8 mouse cellular contexts compared by ENCODE assay signal in the genomic region with DNA sequence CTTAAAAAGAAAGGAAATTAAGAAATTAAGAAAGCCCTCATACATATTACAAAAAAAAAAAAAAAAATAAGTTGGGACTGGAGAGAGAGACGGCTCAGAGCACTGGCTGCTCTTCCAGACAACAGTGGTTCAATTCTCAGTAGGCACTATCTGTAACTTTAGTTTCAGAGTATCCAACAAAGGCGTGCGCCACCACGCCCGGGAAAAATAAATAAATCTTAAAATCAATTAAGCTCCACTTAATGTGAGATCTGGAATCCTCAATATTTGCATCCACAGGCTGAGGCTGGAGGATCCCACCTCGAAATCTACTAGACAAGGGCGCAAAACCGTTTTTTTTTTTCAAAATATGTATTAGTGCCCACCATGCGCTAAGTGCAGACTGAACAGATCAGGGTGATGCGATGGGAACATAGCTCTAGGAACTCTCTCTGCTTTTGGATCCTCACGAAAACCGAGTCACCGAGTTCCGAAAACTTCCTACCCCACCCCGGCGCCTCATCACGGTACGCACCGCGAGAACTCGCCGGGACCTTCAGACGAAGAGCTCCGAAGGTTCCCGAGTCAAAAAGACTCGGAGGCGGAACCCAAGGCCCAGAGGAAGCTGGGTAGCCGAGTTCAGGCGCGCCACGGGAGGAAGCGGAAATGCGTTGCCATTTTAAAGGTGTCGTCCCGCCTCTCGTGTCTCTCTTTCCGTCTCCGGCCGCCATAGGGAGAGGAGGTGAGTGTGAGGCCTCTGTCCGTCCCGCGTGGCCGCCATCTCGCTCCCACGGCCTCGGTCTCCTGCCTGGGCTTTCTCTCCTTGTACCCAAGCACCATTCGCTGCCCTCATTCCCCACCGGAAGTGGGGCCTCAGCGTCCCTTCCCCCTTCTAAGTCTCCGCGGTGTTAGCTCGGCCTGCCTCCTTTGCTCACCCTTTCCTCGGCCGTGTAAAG. TPM values are rescaled to one million over a fixed set of nuclear protein-coding genes. Genes with fewer than 3 reads are reported as not detected.
A peak's percentile ranks its signal among the peaks of the same experiment; 100 is the strongest.
DNase-seq lines count a peak whose midpoint lies in the region; ATAC-seq and TF ChIP-seq lines count a peak whose summit lies in the region.

A gene (plus strand): TSS at position 597 of the 935 bp plus-strand sequence.

- TF ChIP-seq EP300 in MEL (IDR thresholded peaks at IDR 0.05; ENCODE audit: low read depth in 1 of 2, low read length in 2 of 2): no peak

- H3K9ac ChIP-seq in MEL (ENCODE audit: control insufficient read depth, low read depth, low read length, poor library complexity, severe bottlenecking): peak within 1 kb of the TSS; percentile 93
- H3K9ac ChIP-seq in lung, embryonic 16.5 days (ENCODE audit: low read length): peak within 1 kb of the TSS; percentile 95

- ATAC-seq in hematopoietic stem cell, adult 5-6 weeks (replicated peaks in 1 of 2; ENCODE audit: insufficient read depth in 1 of 2, low FRiP score in 2 of 2, low TSS enrichment in 1 of 2, low read depth in 1 of 2, poor library complexity in 2 of 2, severe bottlenecking in 2 of 2): peak; percentile 89
- peak; percentile 91 for ATAC-seq in lung, embryonic 16.5 days (ENCODE audit: low read depth)

- under 1% methylated on average over 54 of the region's 54 CpGs for WGBS in cerebellum, adult 2 months
- WGBS in lung, embryonic 16.5 days: under 1% methylated on average over 54 of the region's 54 CpGs

- H3K27ac ChIP-seq in MEL (ENCODE audit: control insufficient read depth, low read depth, low read length): peak within 1 kb of the TSS; percentile 93
- H3K27ac ChIP-seq in cerebellum, adult 2 months (ENCODE audit: insufficient read depth, low read length): peak within 1 kb of the TSS; percentile 62; the same call in 1 of the 2 replicates
- peak within 1 kb of the TSS; percentile 96 for H3K27ac ChIP-seq in lung, embryonic 16.5 days (ENCODE audit: low read length)

- no peaks in the 10 kb centered on the region for H3K27me3 ChIP-seq in MEL (ENCODE audit: control insufficient read depth in 1 of 2, insufficient read depth in 2 of 2, low read length in 2 of 2)
- H3K27me3 ChIP-seq in cerebellum, adult 2 months (ENCODE audit: control insufficient read depth, insufficient read depth, low read length): no peaks in the 10 kb centered on the region
- no peaks in the 10 kb centered on the region for H3K27me3 ChIP-seq in lung, embryonic 16.5 days (ENCODE audit: control insufficient read depth, insufficient read depth, low read depth, low read length)

- H3K4me2 ChIP-seq in lung, embryonic 16.5 days (ENCODE audit: low read depth, low read length): peak within 1 kb of the TSS; percentile 66

- TF ChIP-seq RAD21 in MEL (IDR thresholded peaks at IDR 0.05; ENCODE audit: low read depth, low read length): no peak

- H3K79me2 ChIP-seq in MEL (ENCODE audit: control insufficient read depth, insufficient read depth, low read length, poor library complexity): peaks cover 37% of the 10 kb centered on the region

- peak; percentile 82 to 98 for TF ChIP-seq POLR2A in MEL (IDR thresholded peaks at IDR 0.05; ENCODE audit: control insufficient read depth in 1 of 2, insufficient read depth in 1 of 2, low read depth in 1 of 2, low read length in 2 of 2, poor library complexity in 1 of 2)
- TF ChIP-seq POLR2A in cerebellum, adult 2 months (IDR thresholded peaks at IDR 0.05; ENCODE audit: borderline replicate concordance, insufficient read depth, low read length): peak; percentile 93

- peaks cover under 1 to 19% of the 10 kb centered on the region in 2 experiments; a peak in 3 of 4 replicates for H3K4me1 ChIP-seq in MEL (ENCODE audit: control insufficient read depth in 1 of 2, insufficient read depth in 2 of 2, low read length in 2 of 2)
- peaks cover 3% of the 10 kb centered on the region; the same call in 1 of the 2 replicates for H3K4me1 ChIP-seq in cerebellum, adult 2 months (ENCODE audit: control insufficient read depth, insufficient read depth, low read length)
- H3K4me1 ChIP-seq in lung, embryonic 16.5 days (replicated peaks; ENCODE audit: control insufficient read depth, insufficient read depth, low read length): peaks cover 7% of the 10 kb centered on the region

- no peak for TF ChIP-seq CTCF in MEL (IDR thresholded peaks at IDR 0.05 in 2 of 3, conservative IDR thresholded peaks at IDR 0.05 in 1 of 3; ENCODE audit: control insufficient read depth in 1 of 3, insufficient read depth in 1 of 3, low read depth in 2 of 3, low read length in 3 of 3, poor library complexity in 1 of 3, severe bottlenecking in 1 of 3)
- TF ChIP-seq CTCF in cerebellum, adult 2 months (IDR thresholded peaks at IDR 0.05; ENCODE audit: borderline replicate concordance, insufficient read depth, low read depth, low read length): no peak

- H3K9me3 ChIP-seq in MEL (replicated peaks; ENCODE audit: insufficient read depth, low read length): no peaks in the 10 kb centered on the region
- no peaks in the 10 kb centered on the region for H3K9me3 ChIP-seq in lung, embryonic 16.5 days (ENCODE audit: control insufficient read depth, low read length)

- peak within 1 kb of the TSS; percentile 86 to 96 for H3K4me3 ChIP-seq in MEL (ENCODE audit: control insufficient read depth in 1 of 2, insufficient read depth in 1 of 2, low read depth in 2 of 2, low read length in 2 of 2)
- H3K4me3 ChIP-seq in cerebellum, adult 2 months (replicated peaks; ENCODE audit: insufficient read depth, low read depth, low read length): peak within 1 kb of the TSS; percentile 99
- H3K4me3 ChIP-seq in lung, embryonic 16.5 days (ENCODE audit: low read length): peak within 1 kb of the TSS; percentile 82

- H3K36me3 ChIP-seq in MEL (ENCODE audit: control insufficient read depth in 1 of 2, insufficient read depth in 2 of 2, low read length in 2 of 2): peaks cover 9 to 14% of the 10 kb centered on the region in 2 experiments
- peaks cover 25% of the 10 kb centered on the region for H3K36me3 ChIP-seq in lung, embryonic 16.5 days (ENCODE audit: control insufficient read depth, insufficient read depth, low read length)

- peak; percentile 97 for DNase-seq in MEL (ENCODE audit: low read depth, low spot score)
- DNase-seq in cerebellum, adult 2 months: peak; percentile 95 to 96
- peak; percentile 98 for DNase-seq in forelimb bud, embryonic 11.5 days (ENCODE audit: low read depth, low spot score)
- DNase-seq in layer of hippocampus, adult 9-10 months (ENCODE audit: low spot score): peak; percentile 84
- peak; percentile 90 for DNase-seq in ovary, postnatal 10 days (ENCODE audit: low spot score)
- peak; percentile 91 to 92 for DNase-seq in thymus, postnatal 10 days (ENCODE audit: low spot score in 2 of 2)

TF ChIP-seq in MEL, 35 proteins besides CTCF, POLR2A, EP300 and RAD21 (continues in another document):
- TF ChIP-seq MXI1 (IDR thresholded peaks at IDR 0.05; ENCODE audit: low read depth, low read length): peak; percentile 51; the same call in 1 of the 2 replicates
- no peak for TF ChIP-seq TAL1 (IDR thresholded peaks at IDR 0.05; ENCODE audit: low read length)
- TF ChIP-seq ETS1 (IDR thresholded peaks at IDR 0.05; ENCODE audit: low read depth, low read length): peak; percentile 23; the same call in 1 of the 2 replicates
- TF ChIP-seq CHD1 (IDR thresholded peaks at IDR 0.05; ENCODE audit: low read depth, low read length): peak; percentile 81; the same call in 1 of the 2 replicates
- peak; percentile 89; the same call in 1 of the 2 replicates for TF ChIP-seq POLR2AphosphoS5 (IDR thresholded peaks at IDR 0.05; ENCODE audit: borderline replicate concordance, low read depth, low read length)
- TF ChIP-seq GABPA (IDR thresholded peaks at IDR 0.05; ENCODE audit: low read depth, low read length): no peak
- TF ChIP-seq TBP (IDR thresholded peaks at IDR 0.05; ENCODE audit: low read depth, low read length): peak; percentile 98
- peak; percentile 86 for TF ChIP-seq ELF1 (IDR thresholded peaks at IDR 0.05; ENCODE audit: low read depth, low read length)
- peak; percentile 35; the same call in 1 of the 2 replicates for TF ChIP-seq MEF2A (IDR thresholded peaks at IDR 0.05; ENCODE audit: extremely low read depth, insufficient replicate concordance, low read depth, low read length, poor library complexity, severe bottlenecking)
- peak; percentile 82 for TF ChIP-seq KAT2A (conservative IDR thresholded peaks at IDR 0.05; ENCODE audit: low read depth, low read length)
- peak; percentile 29; the same call in 1 of the 2 replicates for TF ChIP-seq USF1 (IDR thresholded peaks at IDR 0.05; ENCODE audit: low read depth, low read length)
- TF ChIP-seq SIN3A (IDR thresholded peaks at IDR 0.05; ENCODE audit: low read length): peak; percentile 76
- TF ChIP-seq MAZ (IDR thresholded peaks at IDR 0.05; ENCODE audit: low read depth, low read length): no peak; the same call in 1 of the 2 replicates
- peak; percentile 98 for TF ChIP-seq NELFE (IDR thresholded peaks at IDR 0.05; ENCODE audit: low read depth, low read length)
- TF ChIP-seq ZC3H11A (IDR thresholded peaks at IDR 0.05; ENCODE audit: low read depth, low read length): no peak
- peak; percentile 47; the same call in 1 of the 2 replicates for TF ChIP-seq ZNF384 (IDR thresholded peaks at IDR 0.05; ENCODE audit: low read depth, low read length)
- TF ChIP-seq ZMIZ1 (IDR thresholded peaks at IDR 0.05; ENCODE audit: low read depth, low read length): peak; percentile 89
- TF ChIP-seq GATA1 (IDR thresholded peaks at IDR 0.05; ENCODE audit: low read depth, low read length): no peak
- peak; percentile 97 for TF ChIP-seq POLR2AphosphoS2 (IDR thresholded peaks at IDR 0.05; ENCODE audit: low read length)
- peak; percentile 91 for TF ChIP-seq MAX (IDR thresholded peaks at IDR 0.05; ENCODE audit: low read length)
- no peak for TF ChIP-seq ZKSCAN1 (IDR thresholded peaks at IDR 0.05; ENCODE audit: low read depth, low read length)
- no peak for TF ChIP-seq BHLHE40 (IDR thresholded peaks at IDR 0.05; ENCODE audit: borderline replicate concordance, low read depth, low read length)
- peak; percentile 89 for TF ChIP-seq TCF12 (IDR thresholded peaks at IDR 0.05; ENCODE audit: low read depth, low read length)
- no peak for TF ChIP-seq MAFK (IDR thresholded peaks at IDR 0.05; ENCODE audit: borderline replicate concordance, low read depth, low read length)
- TF ChIP-seq UBTF (IDR thresholded peaks at IDR 0.05; ENCODE audit: borderline replicate concordance, insufficient read depth, low read depth, low read length): 0 out of 2 replicates have a peak, but pooled peaks have one; percentile 72

RNA-seq across cellular contexts. Expression of the gene that starts here (rescaled TPM):
- total RNA-seq in MEL (2012; rRNA removed): 2,026 and 2,264 TPM in 2 replicates
- 1,000 to 10,000 TPM in 1 of 2 experiments, 100 to 1,000 TPM in 1; 1,000 to 9,991 TPM for polyA plus RNA-seq in MEL (2012; ENCODE audit: insufficient read depth in 1 of 2, insufficient read length in 2 of 2, low read depth in 1 of 2, low replicate concordance in 2 of 2, missing spikeins in 1 of 2)
- 268 and 296 TPM in 2 replicates for polyA plus RNA-seq in cerebellum, adult 2 months (2012; rRNA removed)
- 736 and 741 TPM in 2 replicates for total RNA-seq in hematopoietic stem cell, adult 5-6 weeks (2017)
- polyA plus RNA-seq in lung, embryonic 16.5 days (2015; fragmentation: Nextera tagmentation; extraction: Ambion mirVana): 337 and 342 TPM in 2 replicates

Comparison
In these comparisons a context has a peak if more than half of its experiments do, and no peak if none do; other contexts are left out.
1. Peak in every context shown above with its lines: DNase-seq, ATAC-seq, H3K4me3 ChIP-seq and H3K27ac ChIP-seq.